Mouse (Mus musculus) retina, postnatal 7 days (tissue): ENCODE data around the gene Vmn2r30.
"Not testable (repeated sequence)": the region's sequence is repeated elsewhere in the genome, so short reads cannot be mapped to it uniquely, and the experiment has no call there.

ENCODE experiments used
- DNase-seq: peaks from one replicate; pipeline ENCODE4 v3.0.0-alpha.2; 2012; ENCODE audit warnings: low read depth, low spot score

Vmn2r30 gene

GRCm38 (mm10) chr7:7337509-7337908, at the start of gene Vmn2r30:
Vmn2r30 (minus strand) TSS chr7:7337609.
- DNase-seq: not testable (repeated sequence)

GRCm38 (mm10) chr7:7374431-7374830, 37.0 kb upstream of the Vmn2r30 start, which contains the start of gene Gm45783:
Gm45783 (minus strand) TSS chr7:7374573.
- DNase-seq: not testable (repeated sequence)

GRCm38 (mm10) chr7:7295595-7295994, 41.8 kb downstream of the Vmn2r30 start:
- no peak for DNase-seq

- DNase-seq: no peak
Observed at GRCm38 (mm10) chr7:7281383-7281782, 56.0 kb downstream of the Vmn2r30 start.

GRCm38 (mm10) chr7:7277966-7278567, 59.3 kb downstream of the Vmn2r30 start, which contains the start of gene Gm45844:
Gm45844 (minus strand) TSS chr7:7278289.
- peak; percentile 59 for DNase-seq

- peak; percentile 63 for DNase-seq
Observed at GRCm38 (mm10) chr7:7277556-7277955, 59.9 kb downstream of the Vmn2r30 start.
